Mouse (Mus musculus) liver, adult 2 months (tissue): ENCODE results near the gene Disp2. TPM values are rescaled to one million over a fixed set of nuclear protein-coding genes. Genes with fewer than 3 reads are reported as not detected.

Experiments
- DNase-seq: peaks from one replicate; pipeline ENCODE4 v3.0.0-alpha.2; 2011; ENCODE audit warnings: low read depth, low spot score; ENCODE audit errors: extremely low read depth
- H3K27ac ChIP-seq: fragments of 200-500 bp; replicated peaks from 2 replicates; pipeline ENCODE4 v1.5.1; 2012; ENCODE audit warnings: low read depth, mild to moderate bottlenecking, control low read depth, inconsistent platforms, low read length; ENCODE audit not compliant: insufficient read depth
- H3K27me3 ChIP-seq: fragments of 200-500 bp; 2 replicates; pipeline ENCODE4 v1.6.1; 2012; ENCODE audit warnings: mild to moderate bottlenecking, moderate library complexity, low read length, inconsistent platforms; ENCODE audit not compliant: control insufficient read depth, insufficient read depth
- H3K36me3 ChIP-seq: fragments of 200-500 bp; 2 replicates; pipeline ENCODE4 v1.6.1; 2012; ENCODE audit warnings: low read length, inconsistent platforms; ENCODE audit not compliant: control insufficient read depth, insufficient read depth
- H3K4me1 ChIP-seq: fragments of 200-500 bp; 2 replicates; pipeline ENCODE4 v1.6.1; 2011; ENCODE audit warnings: low read length; ENCODE audit not compliant: control insufficient read depth, insufficient read depth
- H3K4me3 ChIP-seq: fragments of 200-500 bp; 2 replicates; pipeline ENCODE4 v1.5.1; 2011; ENCODE audit warnings: low read depth, mild to moderate bottlenecking, control low read depth, low read length, moderate library complexity; ENCODE audit not compliant: insufficient read depth
- H3K79me2 ChIP-seq: fragments of 200-500 bp; 2 replicates; pipeline ENCODE4 v1.6.1; 2012; ENCODE audit warnings: inconsistent platforms, mild to moderate bottlenecking, low read length, moderate library complexity; ENCODE audit not compliant: control insufficient read depth, insufficient read depth
- H3K9ac ChIP-seq: fragments of 200-500 bp; 2 replicates; pipeline ENCODE4 v1.6.1; 2012; ENCODE audit warnings: low read depth, mild to moderate bottlenecking, control low read depth, inconsistent platforms, low read length
- CTCF ChIP-seq: fragments of 200-500 bp; IDR thresholded peaks from 2 replicates; pipeline ENCODE4 v1.5.1; 2011; ENCODE audit warnings: low read depth, low read length, control low read depth
- POLR2A ChIP-seq: fragments of 200-500 bp; IDR thresholded peaks from 2 replicates; pipeline ENCODE4 v1.6.1; 2011; ENCODE audit warnings: low read length, control low read depth; ENCODE audit not compliant: insufficient read depth; ENCODE audit errors: extremely low read depth
- WGBS: fragments of 180-500 bp; shearing (Covaris S2); methylation state at CpG from one replicate; pipeline ENCODE4 v1.1.7; 2018; 5-methylcytosine and 5-hydroxymethylcytosine counted together
- polyA plus RNA-seq: library from polyadenylated mRNA; depleted of rRNA; stranded (reverse); fragments of >200 nt; gene quantifications from 2 replicates; pipeline ENCODE4 v1.2.3, GENCODE M21; 2012
- total RNA-seq: library from RNA; depleted of rRNA; stranded (reverse); fragments of >200 nt; gene quantifications from 2 replicates; pipeline ENCODE4 v1.2.3, GENCODE M21; 2014

Disp2 gene
- total and polyA plus RNA-seq, 2 experiments = 1.0 to 1.5 TPM

DNA sequence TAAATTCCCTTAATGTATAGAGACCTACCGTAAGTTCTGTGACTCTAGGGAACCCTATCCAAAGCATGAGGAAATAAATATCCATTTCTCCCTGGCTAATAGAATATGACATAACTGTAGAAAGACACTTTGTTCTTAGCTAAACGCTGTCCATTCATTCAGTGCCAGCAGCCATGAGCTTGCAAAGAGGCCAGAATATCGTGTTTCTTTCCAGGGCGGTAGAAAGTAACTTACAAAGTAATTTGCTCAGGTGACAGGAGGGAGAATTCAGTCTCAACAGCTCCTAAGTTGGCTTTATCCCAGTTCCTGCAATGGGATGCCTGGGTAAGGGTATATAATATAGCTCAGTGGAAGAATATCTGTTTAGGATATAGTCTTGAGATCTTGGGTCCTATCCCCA, 44.9 kb downstream of the Disp2 start:
- WGBS = 96% methylated on average over 4 of the region's 4 CpGs
- no peak overlapping the region for H3K27ac ChIP-seq
- H3K4me3 ChIP-seq = no peak overlapping the region
- no peaks in the 10 kb centered on the region for H3K79me2 ChIP-seq
- no peaks in the 10 kb centered on the region for H3K27me3 ChIP-seq
- H3K36me3 ChIP-seq = no peaks in the 10 kb centered on the region
- TF ChIP-seq CTCF = no peak
- no peak for TF ChIP-seq POLR2A
- H3K9ac ChIP-seq = no peak overlapping the region
- no peak for DNase-seq
- no peaks in the 10 kb centered on the region for H3K4me1 ChIP-seq

DNA sequence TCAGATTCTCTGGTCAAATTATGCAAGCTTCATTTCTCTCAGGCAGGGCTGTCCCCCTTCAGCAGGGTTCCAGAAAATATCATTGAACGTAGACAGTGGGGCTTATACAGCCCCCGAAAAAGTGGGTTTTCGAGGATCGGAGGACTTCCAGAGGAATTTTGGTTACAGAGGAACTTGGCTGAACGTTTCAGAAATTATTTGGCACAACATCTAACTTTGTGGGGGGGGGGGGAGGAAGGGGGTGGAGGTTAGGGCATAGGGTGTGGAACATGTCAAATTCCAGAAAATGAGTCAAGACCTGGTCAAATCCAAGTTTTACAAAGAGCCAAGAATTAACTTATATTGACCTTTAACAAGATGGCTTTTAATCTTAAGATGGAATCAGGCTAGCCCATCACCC, 49.6 kb downstream of the Disp2 start:
- no peaks in the 10 kb centered on the region for H3K36me3 ChIP-seq
- no peak for DNase-seq
- H3K4me3 ChIP-seq = no peak overlapping the region
- H3K79me2 ChIP-seq = no peaks in the 10 kb centered on the region
- no peak overlapping the region for H3K27ac ChIP-seq
- no peak for TF ChIP-seq CTCF
- TF ChIP-seq POLR2A = no peak
- WGBS = 83% methylated on average over 5 of the region's 5 CpGs
- no peak overlapping the region for H3K9ac ChIP-seq
- H3K4me1 ChIP-seq = no peaks in the 10 kb centered on the region
- no peaks in the 10 kb centered on the region for H3K27me3 ChIP-seq

DNA sequence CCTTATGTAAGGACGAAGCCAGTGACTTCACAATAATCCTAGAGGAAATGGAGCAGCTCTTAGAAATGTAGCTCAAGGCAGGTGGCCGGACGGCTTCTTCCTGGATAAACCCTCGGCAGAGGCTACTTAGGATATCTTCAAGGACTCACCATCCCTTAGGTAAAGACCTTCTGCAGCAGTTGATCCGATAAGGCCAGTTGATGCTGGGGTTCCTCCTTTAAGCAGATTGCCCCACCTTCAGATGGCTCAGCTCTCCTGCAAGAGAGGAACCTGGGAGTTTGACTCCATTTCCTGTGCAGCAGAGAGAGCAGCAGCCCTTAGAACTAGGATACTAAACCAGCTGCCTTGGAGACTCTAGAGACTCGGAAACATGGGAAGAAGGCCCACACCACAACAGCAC, 54.5 kb downstream of the Disp2 start:
- 94% methylated on average over 6 of the region's 6 CpGs for WGBS
- TF ChIP-seq POLR2A (no peak), CTCF (no peak)
- no peaks in the 10 kb centered on the region for H3K36me3 ChIP-seq

DNA sequence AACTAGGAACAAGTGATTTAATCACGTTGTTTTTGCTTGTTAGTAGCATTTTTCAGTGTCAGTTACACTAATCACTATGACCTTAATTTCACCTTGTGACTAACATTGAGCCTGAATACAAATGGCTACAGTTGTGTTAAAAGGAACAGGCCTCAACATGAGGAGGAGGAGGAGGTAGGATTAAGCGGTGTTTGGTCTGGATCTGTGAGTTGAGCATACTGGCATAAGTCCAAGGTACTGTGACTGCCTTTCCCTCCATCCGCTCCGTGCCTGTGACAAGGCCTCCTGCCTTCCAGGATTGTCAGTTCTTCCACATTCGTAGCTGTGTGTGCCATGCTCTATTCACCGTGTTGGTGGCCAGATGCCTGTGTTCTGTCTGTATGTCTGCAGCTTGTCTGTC, 55.6 kb downstream of the Disp2 start:
- no peaks in the 10 kb centered on the region for H3K27me3 ChIP-seq
- no peak overlapping the region for H3K4me3 ChIP-seq
- H3K9ac ChIP-seq = no peak overlapping the region
- H3K36me3 ChIP-seq = no peaks in the 10 kb centered on the region
- TF ChIP-seq POLR2A (no peak), CTCF (no peak)
- no peaks in the 10 kb centered on the region; the same call in 1 of the 2 replicates for H3K4me1 ChIP-seq
- 88% methylated on average over 6 of the region's 6 CpGs for WGBS
- DNase-seq = no peak
- H3K79me2 ChIP-seq = no peaks in the 10 kb centered on the region
- no peak overlapping the region for H3K27ac ChIP-seq

More for the DNA sequence above, 54.5 kb downstream of the Disp2 start:
- H3K4me3 ChIP-seq = no peak overlapping the region
- H3K27me3 ChIP-seq = no peaks in the 10 kb centered on the region
- no peak overlapping the region for H3K27ac ChIP-seq
- H3K79me2 ChIP-seq = no peaks in the 10 kb centered on the region
- DNase-seq = no peak
- no peak overlapping the region for H3K9ac ChIP-seq
- H3K4me1 ChIP-seq = no peaks in the 10 kb centered on the region

DNA sequence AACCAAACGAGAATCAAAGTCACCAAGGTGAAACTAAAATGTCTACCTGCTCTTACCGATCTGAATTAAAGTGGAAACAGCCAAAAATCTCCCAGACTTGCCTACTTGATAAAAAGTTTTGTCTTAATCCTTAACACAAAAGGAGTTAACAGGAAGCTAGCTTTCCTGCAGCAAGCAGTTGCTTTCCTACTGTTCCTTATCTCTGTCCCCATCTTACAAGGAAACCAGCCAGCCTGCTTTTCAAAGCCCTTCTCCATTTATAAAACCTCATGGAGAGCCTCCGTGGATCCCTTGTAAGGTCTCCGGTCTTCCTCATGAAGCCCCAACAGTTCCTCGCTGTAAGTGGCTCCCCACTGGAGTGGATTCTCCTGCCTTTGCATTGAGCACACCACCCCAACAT, 58.8 kb downstream of the Disp2 start:
- no peaks in the 10 kb centered on the region for H3K27me3 ChIP-seq
- no peak overlapping the region for H3K9ac ChIP-seq
- H3K36me3 ChIP-seq = no peaks in the 10 kb centered on the region
- DNase-seq = no peak
- 53% methylated on average over 5 of the region's 5 CpGs for WGBS
- H3K79me2 ChIP-seq = no peaks in the 10 kb centered on the region
- TF ChIP-seq CTCF = no peak
- TF ChIP-seq POLR2A = no peak
- H3K4me3 ChIP-seq = no peak overlapping the region
- no peaks in the 10 kb centered on the region; the same call in 1 of the 2 replicates for H3K4me1 ChIP-seq
- no peak overlapping the region for H3K27ac ChIP-seq

DNA sequence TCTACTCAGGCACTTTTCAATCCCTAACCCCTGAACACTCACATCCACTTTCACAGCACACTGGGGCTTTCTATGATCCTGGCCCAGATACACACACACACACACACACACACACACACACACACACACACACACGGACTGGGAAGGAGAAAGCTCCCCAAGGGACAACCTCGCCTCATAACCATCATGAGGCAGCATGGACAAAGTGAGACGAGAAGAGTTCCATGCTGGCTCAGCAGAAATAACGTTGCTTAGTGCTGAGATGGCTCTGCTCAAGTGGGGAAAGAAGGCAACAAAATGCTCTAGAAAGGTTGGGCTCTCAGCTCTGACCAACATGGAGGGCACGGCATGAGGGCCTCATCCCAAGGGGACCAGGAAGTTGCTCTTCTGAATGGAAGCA, 61.7 kb downstream of the Disp2 start:
- H3K27ac ChIP-seq = no peak overlapping the region
- no peaks in the 10 kb centered on the region for H3K36me3 ChIP-seq
- no peak overlapping the region for H3K9ac ChIP-seq
- peaks cover 4% of the 10 kb centered on the region; the same call in 1 of the 2 replicates for H3K4me1 ChIP-seq
- no peak overlapping the region for H3K4me3 ChIP-seq
- H3K79me2 ChIP-seq = no peaks in the 10 kb centered on the region
- H3K27me3 ChIP-seq = no peaks in the 10 kb centered on the region
- WGBS = 74% methylated on average over 5 of the region's 5 CpGs
- no peak for DNase-seq
- TF ChIP-seq POLR2A (no peak), CTCF (no peak)
